Mouse (Mus musculus) CH12.LX (cell line): ENCODE results near the gene Clptm1.

Experiments used
- CTCF ChIP-seq, 2 experiments: IDR thresholded peaks in 1 of 2; conservative IDR thresholded peaks in 1 of 2; 2 replicates each; pipeline ENCODE4 v1.5.1; 2011 to 2012; ENCODE audit warnings: low read depth in 2 of 2, low read length in 2 of 2, improper control_type of control experiment in 1 of 2, inconsistent platforms in 1 of 2, mild to moderate bottlenecking in 1 of 2, moderate library complexity in 1 of 2
- E2F4 ChIP-seq: IDR thresholded peaks from 2 replicates; pipeline ENCODE4 v1.6.1; 2011; ENCODE audit warnings: low read depth, low read length, improper control_type of control experiment; ENCODE audit not compliant: insufficient replicate concordance
- HCFC1 ChIP-seq: IDR thresholded peaks from 2 replicates; pipeline ENCODE4 v1.6.1; 2012; ENCODE audit warnings: low read depth, mild to moderate bottlenecking, inconsistent platforms, low read length, improper control_type of control experiment
- JUN ChIP-seq: IDR thresholded peaks from 2 replicates; pipeline ENCODE4 v1.6.1; 2011; ENCODE audit warnings: low read depth, mild to moderate bottlenecking, low read length, improper control_type of control experiment, moderate library complexity; ENCODE audit not compliant: insufficient read depth
- MAX ChIP-seq: IDR thresholded peaks from 2 replicates; pipeline ENCODE4 v1.6.1; 2011; ENCODE audit warnings: low read length, improper control_type of control experiment
- NRF1 ChIP-seq: IDR thresholded peaks from 2 replicates; pipeline ENCODE4 v1.6.1; 2014; ENCODE audit warnings: low read depth, mild to moderate bottlenecking, inconsistent platforms, low read length, improper control_type of control experiment, moderate library complexity
- USF1 ChIP-seq: IDR thresholded peaks from 2 replicates; pipeline ENCODE4 v1.6.1; 2014; ENCODE audit warnings: low read depth, mild to moderate bottlenecking, inconsistent platforms, low read length, improper control_type of control experiment
- ZKSCAN1 ChIP-seq: IDR thresholded peaks from 2 replicates; pipeline ENCODE4 v1.6.1; 2012; ENCODE audit warnings: low read depth, inconsistent platforms, low read length, improper control_type of control experiment, borderline replicate concordance
- ZNF384 ChIP-seq: IDR thresholded peaks from 2 replicates; pipeline ENCODE4 v1.6.1; 2012; ENCODE audit warnings: low read depth, low read length, improper control_type of control experiment, inconsistent platforms

- TF ChIP-seq E2F4 (no peak), ZKSCAN1 (no peak), NRF1 (no peak), USF1 (no peak), CTCF (conservative IDR thresholded peaks at IDR 0.05 in 1 of 2, IDR thresholded peaks at IDR 0.05 in 1 of 2; ENCODE audit: low read depth in 2 of 2, low read length in 2 of 2) (no peak), JUN (no peak), HCFC1 (no peak), ZNF384 (no peak), MAX (no peak)
Measured at GRCm38 (mm10) chr7:19671511-19671910, 6.7 kb upstream of the Clptm1 start.
